Mouse (Mus musculus): ENCODE measurements around the gene Pakap. TPM values are rescaled to one million over a fixed set of nuclear protein-coding genes. Genes with fewer than 3 reads are reported as not detected.

Gene Pakap
- polyA plus RNA-seq, 1 experiment from 2014 or later: 24.7 TPM

GRCm38 (mm10) chr4:57601903-57602617, 34.1 kb downstream of the Pakap start:
- H3K27ac ChIP-seq: no peak overlapping the region
- ATAC-seq (ENCODE audit: insufficient read depth, low FRiP score, low read depth): no peak
- H3K4me1 ChIP-seq: 0 out of 2 replicates have a peak, but pooled peaks cover 11% of the 10 kb centered on the region
- H3K9me3 ChIP-seq: no peaks in the 10 kb centered on the region
- no peaks in the 10 kb centered on the region for H3K36me3 ChIP-seq
- no peaks in the 10 kb centered on the region for H3K27me3 ChIP-seq (replicated peaks)
- 73% methylated on average over 10 of the region's 10 CpGs for WGBS
- H3K4me2 ChIP-seq: no peak overlapping the region
- H3K9ac ChIP-seq: no peak overlapping the region
- H3K4me3 ChIP-seq (replicated peaks): no peak overlapping the region

- Histone ChIP-seq H3K9me3 (no peaks in the 10 kb centered on the region), H3K27me3 (replicated peaks) (no peaks in the 10 kb centered on the region), H3K4me1 (0 out of 2 replicates have a peak, but pooled peaks cover 5% of the 10 kb centered on the region), H3K27ac (no peak overlapping the region), H3K4me2 (no peak overlapping the region), H3K36me3 (no peaks in the 10 kb centered on the region), H3K4me3 (replicated peaks) (no peak overlapping the region), H3K9ac (no peak overlapping the region)
- ATAC-seq (ENCODE audit: insufficient read depth, low FRiP score, low read depth): no peak
- WGBS: 76% methylated on average over 3 of the region's 3 CpGs
Observed at GRCm38 (mm10) chr4:57606258-57606657, 38.3 kb downstream of the Pakap start.

GRCm38 (mm10) chr4:57607247-57607942, 39.4 kb downstream of the Pakap start:
- Histone ChIP-seq H3K27ac (0 out of 2 replicates have a peak overlapping the region, but pooled peaks have one; percentile 38), H3K36me3 (no peaks in the 10 kb centered on the region), H3K27me3 (replicated peaks) (no peaks in the 10 kb centered on the region), H3K4me2 (peak overlapping the region; percentile 45), H3K4me3 (replicated peaks) (no peak overlapping the region), H3K9ac (no peak overlapping the region), H3K4me1 (0 out of 2 replicates have a peak, but pooled peaks cover 7% of the 10 kb centered on the region), H3K9me3 (no peaks in the 10 kb centered on the region)
- 28% methylated on average over 22 of the region's 22 CpGs for WGBS
- peak; percentile 63; the same call in 1 of the 2 replicates for ATAC-seq (ENCODE audit: insufficient read depth, low FRiP score, low read depth)

- peak overlapping the region; percentile 16; the same call in 1 of the 2 replicates for H3K27ac ChIP-seq
- ATAC-seq (ENCODE audit: insufficient read depth, low FRiP score, low read depth): 0 out of 2 replicates have a peak, but pooled peaks have one; percentile 17
- WGBS: 31% methylated on average over 17 of the region's 17 CpGs
Observed at GRCm38 (mm10) chr4:57611303-57612077, 43.5 kb downstream of the Pakap start.

GRCm38 (mm10) chr4:57612716-57613115, 44.7 kb downstream of the Pakap start:
- ATAC-seq (ENCODE audit: insufficient read depth, low FRiP score, low read depth): no peak
- Histone ChIP-seq H3K4me1 (0 out of 2 replicates have a peak, but pooled peaks cover 3% of the 10 kb centered on the region), H3K9ac (no peak overlapping the region), H3K27ac (no peak overlapping the region), H3K9me3 (no peaks in the 10 kb centered on the region), H3K4me3 (replicated peaks) (no peak overlapping the region), H3K36me3 (no peaks in the 10 kb centered on the region), H3K4me2 (no peak overlapping the region), H3K27me3 (replicated peaks) (no peaks in the 10 kb centered on the region)
- 87% methylated on average over 5 of the region's 5 CpGs for WGBS

More at GRCm38 (mm10) chr4:57611303-57612077, 43.5 kb downstream of the Pakap start:
- H3K9me3 ChIP-seq: no peaks in the 10 kb centered on the region
- H3K4me2 ChIP-seq: peak overlapping the region; percentile 35
- H3K27me3 ChIP-seq (replicated peaks): no peaks in the 10 kb centered on the region
- H3K36me3 ChIP-seq: no peaks in the 10 kb centered on the region
- H3K4me3 ChIP-seq (replicated peaks): no peak overlapping the region
- H3K4me1 ChIP-seq: 0 out of 2 replicates have a peak, but pooled peaks cover 3% of the 10 kb centered on the region
- H3K9ac ChIP-seq: no peak overlapping the region

- Histone ChIP-seq H3K4me3 (replicated peaks) (no peak overlapping the region), H3K4me1 (0 out of 2 replicates have a peak, but pooled peaks cover 3% of the 10 kb centered on the region), H3K4me2 (no peak overlapping the region), H3K27me3 (replicated peaks) (no peaks in the 10 kb centered on the region), H3K9ac (no peak overlapping the region), H3K9me3 (no peaks in the 10 kb centered on the region), H3K36me3 (no peaks in the 10 kb centered on the region), H3K27ac (no peak overlapping the region)
- WGBS: 90% methylated on average over 4 of the region's 4 CpGs
- ATAC-seq (ENCODE audit: insufficient read depth, low FRiP score, low read depth): no peak
Observed at GRCm38 (mm10) chr4:57614686-57615085, 46.7 kb downstream of the Pakap start.

GRCm38 (mm10) chr4:57618743-57619142, 50.8 kb downstream of the Pakap start:
- no peaks in the 10 kb centered on the region for H3K4me1 ChIP-seq
- H3K27me3 ChIP-seq (replicated peaks): no peaks in the 10 kb centered on the region
- no peak overlapping the region for H3K4me3 ChIP-seq (replicated peaks)
- no peaks in the 10 kb centered on the region for H3K9me3 ChIP-seq
- 89% methylated on average over 6 of the region's 6 CpGs for WGBS
- no peaks in the 10 kb centered on the region for H3K36me3 ChIP-seq
- no peak overlapping the region for H3K9ac ChIP-seq
- ATAC-seq (ENCODE audit: insufficient read depth, low FRiP score, low read depth): no peak
- H3K27ac ChIP-seq: no peak overlapping the region
- H3K4me2 ChIP-seq: no peak overlapping the region

- no peaks in the 10 kb centered on the region for H3K27me3 ChIP-seq (replicated peaks)
- WGBS: 63% methylated on average over 7 of the region's 7 CpGs
- H3K4me3 ChIP-seq (replicated peaks): no peak overlapping the region
- no peaks in the 10 kb centered on the region for H3K9me3 ChIP-seq
- no peak overlapping the region for H3K9ac ChIP-seq
- H3K36me3 ChIP-seq: no peaks in the 10 kb centered on the region
- no peak for ATAC-seq (ENCODE audit: insufficient read depth, low FRiP score, low read depth)
- H3K4me2 ChIP-seq: no peak overlapping the region
- H3K27ac ChIP-seq: no peak overlapping the region
- H3K4me1 ChIP-seq: no peaks in the 10 kb centered on the region
Observed at GRCm38 (mm10) chr4:57622816-57623215, 54.8 kb downstream of the Pakap start.

GRCm38 (mm10) chr4:57624819-57625218, 56.8 kb downstream of the Pakap start:
- no peak overlapping the region for H3K4me3 ChIP-seq (replicated peaks)
- H3K4me2 ChIP-seq: no peak overlapping the region
- H3K9ac ChIP-seq: no peak overlapping the region
- ATAC-seq (ENCODE audit: insufficient read depth, low FRiP score, low read depth): no peak
- 74% methylated on average over 2 of the region's 2 CpGs for WGBS
- no peaks in the 10 kb centered on the region for H3K4me1 ChIP-seq
- H3K27me3 ChIP-seq (replicated peaks): no peaks in the 10 kb centered on the region
- H3K9me3 ChIP-seq: no peaks in the 10 kb centered on the region
- no peaks in the 10 kb centered on the region for H3K36me3 ChIP-seq
- H3K27ac ChIP-seq: no peak overlapping the region

- Histone ChIP-seq H3K36me3 (no peaks in the 10 kb centered on the region), H3K9ac (no peak overlapping the region), H3K27ac (no peak overlapping the region), H3K4me1 (no peaks in the 10 kb centered on the region), H3K9me3 (no peaks in the 10 kb centered on the region), H3K4me3 (replicated peaks) (no peak overlapping the region), H3K4me2 (no peak overlapping the region), H3K27me3 (replicated peaks) (no peaks in the 10 kb centered on the region)
- 77% methylated on average over 1 of the region's 1 CpGs for WGBS
- ATAC-seq (ENCODE audit: insufficient read depth, low FRiP score, low read depth): no peak
Observed at GRCm38 (mm10) chr4:57625306-57625705, 57.3 kb downstream of the Pakap start.

- 63% methylated on average over 1 of the region's 1 CpGs for WGBS
- no peaks in the 10 kb centered on the region for H3K4me1 ChIP-seq
- no peaks in the 10 kb centered on the region for H3K27me3 ChIP-seq (replicated peaks)
- H3K9me3 ChIP-seq: no peaks in the 10 kb centered on the region
- no peak overlapping the region for H3K9ac ChIP-seq
- H3K4me3 ChIP-seq (replicated peaks): no peak overlapping the region
- H3K27ac ChIP-seq: no peak overlapping the region
- H3K36me3 ChIP-seq: no peaks in the 10 kb centered on the region
- no peak for ATAC-seq (ENCODE audit: insufficient read depth, low FRiP score, low read depth)
- H3K4me2 ChIP-seq: no peak overlapping the region
Observed at GRCm38 (mm10) chr4:57625756-57626155, 57.8 kb downstream of the Pakap start.
